Mouse (Mus musculus) CH12.LX (cell line): ENCODE measurements around the gene Ankrd66. TPM values are rescaled to one million over a fixed set of nuclear protein-coding genes. Genes with fewer than 3 reads are reported as not detected.

Experiments
- DNase-seq: peaks from one replicate; pipeline ENCODE4 v3.0.0-alpha.2; 2013; ENCODE audit errors: extremely low read depth
- H3K27ac ChIP-seq: 2 replicates; pipeline ENCODE4 v1.5.1; 2012; ENCODE audit warnings: low read depth, mild to moderate bottlenecking, control low read depth, moderate library complexity; ENCODE audit not compliant: insufficient read depth
- H3K27me3 ChIP-seq: replicated peaks from 2 replicates; pipeline ENCODE3; 2012; ENCODE audit warnings: inconsistent platforms
- H3K36me3 ChIP-seq, 2 experiments: replicated peaks in 1 of 2; 2 replicates each; pipeline versions ENCODE3 to v1.6.1; 2012; ENCODE audit warnings: inconsistent platforms in 1 of 2, low read length in 1 of 2, mild to moderate bottlenecking in 1 of 2, mixed read lengths in 1 of 2, moderate library complexity in 1 of 2; ENCODE audit not compliant: control insufficient read depth in 1 of 2, insufficient read depth in 1 of 2
- H3K4me1 ChIP-seq, 2 experiments: 2 replicates each; pipeline ENCODE4 v1.6.1; 2012; ENCODE audit warnings: inconsistent platforms in 1 of 2, moderate library complexity in 1 of 2; ENCODE audit not compliant: insufficient read depth in 2 of 2, control insufficient read depth in 1 of 2
- H3K4me2 ChIP-seq: 2 replicates; pipeline ENCODE4 v1.6.1; 2012; ENCODE audit warnings: low read depth, mild to moderate bottlenecking, control low read depth; ENCODE audit not compliant: poor library complexity, insufficient read depth, severe bottlenecking
- H3K4me3 ChIP-seq, 3 experiments: fragments of 150-350 bp in 1 of 3; sonication (generic) in 1 of 3; replicated peaks in 1 of 3; 2 replicates each; pipeline versions ENCODE3 to v1.5.1; 2011 to 2012; ENCODE audit warnings: low read depth in 2 of 3, low read length in 2 of 3, mild to moderate bottlenecking in 2 of 3, moderate library complexity in 2 of 3, control low read depth in 1 of 3, improper control_type of control experiment in 1 of 3, inconsistent platforms in 1 of 3, mixed read lengths in 1 of 3; ENCODE audit not compliant: poor library complexity in 1 of 3
- H3K79me2 ChIP-seq: replicated peaks from 2 replicates; pipeline ENCODE4 v1.6.1; 2012; ENCODE audit warnings: mild to moderate bottlenecking, moderate library complexity; ENCODE audit not compliant: control insufficient read depth, poor library complexity, insufficient read depth, severe bottlenecking; ENCODE audit errors: extremely low read depth
- H3K9ac ChIP-seq: 2 replicates; pipeline ENCODE4 v1.6.1; 2012; ENCODE audit warnings: low read depth, mild to moderate bottlenecking, control low read depth, moderate library complexity; ENCODE audit not compliant: insufficient read depth
- H3K9me3 ChIP-seq: replicated peaks from 2 replicates; pipeline ENCODE3; 2012; ENCODE audit warnings: low read length, inconsistent platforms, mixed read lengths
- BHLHE40 ChIP-seq: IDR thresholded peaks from 2 replicates; pipeline ENCODE4 v1.6.1; 2011; ENCODE audit warnings: mild to moderate bottlenecking, low read depth, low read length, improper control_type of control experiment
- CHD1 ChIP-seq: IDR thresholded peaks from 2 replicates; pipeline ENCODE4 v1.6.1; 2012; ENCODE audit warnings: low read depth, low read length, improper control_type of control experiment, inconsistent platforms
- ELF1 ChIP-seq: IDR thresholded peaks from 2 replicates; pipeline ENCODE4 v1.6.1; 2014; ENCODE audit warnings: low read depth, mild to moderate bottlenecking, inconsistent platforms, low read length, improper control_type of control experiment
- EP300 ChIP-seq: IDR thresholded peaks from 2 replicates; pipeline ENCODE4 v1.6.1; 2011; ENCODE audit warnings: low read length, improper control_type of control experiment
- GABPA ChIP-seq: IDR thresholded peaks from 2 replicates; pipeline ENCODE4 v1.6.1; 2012; ENCODE audit warnings: low read depth, low read length, improper control_type of control experiment, inconsistent platforms; ENCODE audit not compliant: insufficient replicate concordance
- HCFC1 ChIP-seq: IDR thresholded peaks from 2 replicates; pipeline ENCODE4 v1.6.1; 2012; ENCODE audit warnings: low read depth, mild to moderate bottlenecking, inconsistent platforms, low read length, improper control_type of control experiment
- JUN ChIP-seq: IDR thresholded peaks from 2 replicates; pipeline ENCODE4 v1.6.1; 2011; ENCODE audit warnings: low read depth, mild to moderate bottlenecking, low read length, improper control_type of control experiment, moderate library complexity; ENCODE audit not compliant: insufficient read depth
- KAT2A ChIP-seq: IDR thresholded peaks from 2 replicates; pipeline ENCODE4 v1.6.1; 2012; ENCODE audit warnings: low read length, improper control_type of control experiment, inconsistent platforms; ENCODE audit not compliant: insufficient replicate concordance
- MAX ChIP-seq: IDR thresholded peaks from 2 replicates; pipeline ENCODE4 v1.6.1; 2011; ENCODE audit warnings: low read length, improper control_type of control experiment
- MAZ ChIP-seq: IDR thresholded peaks from 2 replicates; pipeline ENCODE4 v1.6.1; 2012; ENCODE audit warnings: low read depth, mild to moderate bottlenecking, inconsistent platforms, low read length, improper control_type of control experiment, moderate library complexity
- MEF2A ChIP-seq: IDR thresholded peaks from 2 replicates; pipeline ENCODE4 v1.6.1; 2014; ENCODE audit warnings: low read depth, mild to moderate bottlenecking, inconsistent platforms, low read length, improper control_type of control experiment, borderline replicate concordance
- MXI1 ChIP-seq: IDR thresholded peaks from 2 replicates; pipeline ENCODE4 v1.6.1; 2011; ENCODE audit warnings: mild to moderate bottlenecking, low read depth, low read length, improper control_type of control experiment
- MYC ChIP-seq: IDR thresholded peaks from 2 replicates; pipeline ENCODE4 v1.6.1; 2011; ENCODE audit warnings: low read depth, mild to moderate bottlenecking, improper control_type of control experiment, low read length
- NELFE ChIP-seq: IDR thresholded peaks from 2 replicates; pipeline ENCODE4 v1.6.1; 2011; ENCODE audit warnings: low read depth, low read length, improper control_type of control experiment
- NRF1 ChIP-seq: IDR thresholded peaks from 2 replicates; pipeline ENCODE4 v1.6.1; 2014; ENCODE audit warnings: low read depth, mild to moderate bottlenecking, inconsistent platforms, low read length, improper control_type of control experiment, moderate library complexity
- POLR2A ChIP-seq: IDR thresholded peaks from 2 replicates; pipeline ENCODE4 v1.6.1; 2011; ENCODE audit warnings: low read depth, mild to moderate bottlenecking, improper control_type of control experiment, low read length
- POLR2AphosphoS2 ChIP-seq: IDR thresholded peaks from 2 replicates; pipeline ENCODE4 v1.6.1; 2011; ENCODE audit warnings: low read depth, low read length, improper control_type of control experiment
- RAD21 ChIP-seq: IDR thresholded peaks from 2 replicates; pipeline ENCODE4 v1.6.1; 2011; ENCODE audit warnings: low read depth, mild to moderate bottlenecking, low read length, improper control_type of control experiment, moderate library complexity
- RCOR1 ChIP-seq: conservative IDR thresholded peaks from 2 replicates; pipeline ENCODE4 v1.6.1; 2012; ENCODE audit warnings: low read depth, mild to moderate bottlenecking, inconsistent platforms, low read length, improper control_type of control experiment
- SIN3A ChIP-seq: IDR thresholded peaks from 2 replicates; pipeline ENCODE4 v1.6.1; 2012; ENCODE audit warnings: low read length, improper control_type of control experiment, inconsistent platforms
- SMC3 ChIP-seq: IDR thresholded peaks from 2 replicates; pipeline ENCODE4 v1.6.1; 2011; ENCODE audit warnings: low read depth, low read length, improper control_type of control experiment
- TBP ChIP-seq: conservative IDR thresholded peaks from 2 replicates; pipeline ENCODE4 v1.6.1; 2011; ENCODE audit warnings: low read depth, low read length, improper control_type of control experiment
- TCF12 ChIP-seq: IDR thresholded peaks from 2 replicates; pipeline ENCODE4 v1.6.1; 2014; ENCODE audit warnings: low read depth, mild to moderate bottlenecking, inconsistent platforms, low read length, improper control_type of control experiment
- USF1 ChIP-seq: IDR thresholded peaks from 2 replicates; pipeline ENCODE4 v1.6.1; 2014; ENCODE audit warnings: low read depth, mild to moderate bottlenecking, inconsistent platforms, low read length, improper control_type of control experiment
- USF2 ChIP-seq: conservative IDR thresholded peaks from 2 replicates; pipeline ENCODE4 v1.6.1; 2011; ENCODE audit warnings: low read depth, low read length, improper control_type of control experiment
- ZC3H11A ChIP-seq: IDR thresholded peaks from 2 replicates; pipeline ENCODE4 v1.6.1; 2012; ENCODE audit warnings: low read depth, mild to moderate bottlenecking, inconsistent platforms, low read length, improper control_type of control experiment
- ZKSCAN1 ChIP-seq: IDR thresholded peaks from 2 replicates; pipeline ENCODE4 v1.6.1; 2012; ENCODE audit warnings: low read depth, inconsistent platforms, low read length, improper control_type of control experiment, borderline replicate concordance
- ZMIZ1 ChIP-seq: IDR thresholded peaks from 2 replicates; pipeline ENCODE4 v1.6.1; 2012; ENCODE audit warnings: low read depth, mild to moderate bottlenecking, inconsistent platforms, low read length, improper control_type of control experiment
- ZNF384 ChIP-seq: IDR thresholded peaks from 2 replicates; pipeline ENCODE4 v1.6.1; 2012; ENCODE audit warnings: low read depth, low read length, improper control_type of control experiment, inconsistent platforms
- dilution Hi-C: fragments of 300-500 bp; cut with MboI; formaldehyde crosslinking; loops from 2 replicates; pipeline ENCODE4 v1.14.3; 2020; ENCODE audit warnings: low sequenced_read_pairs; ENCODE audit not compliant: extremely low pct_unique_long_range_greater_than_20kb, extremely low pct_ligation_motif_present
- in situ Hi-C: fragments of 300-500 bp; cut with MboI; formaldehyde crosslinking; loops from 3 replicates; pipeline ENCODE4 v1.14.3; 2019; ENCODE audit warnings: low sequenced_read_pairs, low pct_ligation_motif_present, low pct_unique_long_range_greater_than_20kb, mixed read lengths
- polyA plus RNA-seq: library from polyadenylated mRNA; unstranded; fragments of >175 nt; gene quantifications from 2 replicates; pipeline ENCODE4 v1.2.1, GENCODE M21; 2012; ENCODE audit warnings: low read depth; ENCODE audit not compliant: insufficient read length
- total RNA-seq, 2 experiments: library from RNA; depleted of rRNA; stranded (reverse); fragments of 300-350 nt in 1 of 2; fragments of >200 nt in 1 of 2; gene quantifications; 2 replicates each; pipeline ENCODE4 v1.2.3; 2012 to 2014

Ankrd66 gene
- total and polyA plus RNA-seq, 3 experiments: not detected

DNA sequence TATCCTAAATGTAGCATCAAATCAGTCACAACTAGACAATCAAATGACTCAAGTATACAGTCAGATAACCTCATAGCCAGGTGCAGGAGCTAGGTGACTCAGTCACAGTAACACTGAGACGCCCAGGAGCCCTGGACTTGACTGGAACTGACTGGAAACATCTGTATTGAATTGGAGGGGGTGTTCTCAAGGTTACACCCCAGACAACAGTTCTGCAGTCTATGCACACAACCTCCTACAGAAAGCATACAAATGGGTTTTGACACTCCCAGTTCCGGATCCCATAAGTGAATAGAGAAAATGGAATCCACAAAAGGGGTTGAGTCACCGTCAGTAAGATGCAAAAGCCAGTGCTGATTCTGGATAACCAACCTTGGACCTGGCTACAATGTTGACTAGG lies 15.2 kb upstream of the Ankrd66 start:
- Histone ChIP-seq H3K4me2 (no peak overlapping the region), H3K27ac (no peak overlapping the region), H3K4me3 (no peak overlapping the region), H3K9me3 (peaks cover 27% of the 10 kb centered on the region), H3K27me3 (no peaks in the 10 kb centered on the region), H3K4me1 (peaks cover 0 to 12% of the 10 kb centered on the region in 2 experiments; a peak in 2 of 4 replicates), H3K36me3 (no peaks in the 10 kb centered on the region)
- in situ Hi-C loops: no loop called here
- no peak for DNase-seq
- TF ChIP-seq TCF12 (no peak), RAD21 (no peak), SMC3 (no peak), BHLHE40 (no peak), ZNF384 (no peak), TBP (no peak)
- TF ChIP-seq, all 38 proteins: peak for 0
- H3K79me2 ChIP-seq: no peaks in the 10 kb centered on the region
- no peak overlapping the region for H3K9ac ChIP-seq
- dilution Hi-C loops: no loop called here

DNA sequence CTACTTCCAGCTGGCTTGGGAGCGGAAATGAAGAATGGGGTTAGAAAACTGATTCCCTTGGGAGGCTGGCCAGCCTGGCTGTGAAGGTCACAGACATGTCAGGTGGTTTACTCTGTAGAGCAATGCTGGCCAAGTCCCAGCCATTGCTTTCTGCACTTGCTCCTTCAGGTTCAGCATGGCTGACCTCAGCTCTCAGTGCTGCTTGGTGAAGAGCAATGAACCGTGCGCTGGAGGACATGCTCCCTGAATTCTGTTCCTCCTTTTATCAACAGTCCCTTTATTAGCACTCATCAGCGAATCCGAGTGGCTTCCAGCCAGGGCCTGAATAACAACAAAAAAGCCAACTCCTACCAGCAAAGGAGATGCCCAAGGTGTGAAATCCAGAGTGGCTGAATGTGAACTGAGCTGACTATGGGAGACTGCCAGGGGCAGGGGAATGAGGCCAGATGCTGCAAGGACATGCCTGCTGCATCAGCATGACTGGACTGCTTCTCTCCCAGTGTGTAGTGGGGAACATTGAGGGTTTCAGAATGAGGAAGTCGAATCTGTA lies 14.2 kb upstream of the Ankrd66 start:
- DNase-seq: peak; percentile 8
- no peak overlapping the region for H3K27ac ChIP-seq

DNA sequence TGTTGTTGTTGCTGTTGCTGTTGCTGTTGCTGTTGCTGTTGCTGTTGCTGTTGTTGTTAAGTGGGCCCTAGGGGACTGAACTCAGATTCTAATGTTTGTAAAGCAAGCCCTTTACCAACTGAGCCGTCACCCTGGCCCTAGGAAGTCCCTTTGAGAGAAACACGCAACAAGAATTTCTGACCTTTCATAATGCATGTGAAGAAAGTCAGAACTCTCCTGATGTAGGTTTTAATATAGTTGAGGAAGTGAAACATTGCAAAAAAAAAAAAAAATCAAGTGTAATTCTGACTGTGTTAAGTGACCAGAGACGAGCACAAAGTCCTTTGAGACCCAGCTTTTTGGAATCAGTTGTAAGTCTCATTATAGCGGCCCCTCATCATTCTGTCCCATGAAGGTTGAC lies 13.7 kb upstream of the Ankrd66 start:
- H3K4me3 ChIP-seq: no peak overlapping the region
- no peaks in the 10 kb centered on the region for H3K36me3 ChIP-seq
- H3K9me3 ChIP-seq: peaks cover 31% of the 10 kb centered on the region
- in situ Hi-C loops (no loop called here), dilution Hi-C loops (no loop called here)
- H3K4me2 ChIP-seq: no peak overlapping the region
- H3K27me3 ChIP-seq: no peaks in the 10 kb centered on the region
- DNase-seq: peak; percentile 6
- H3K9ac ChIP-seq: no peak overlapping the region
- TF ChIP-seq SMC3: no peak
- no peak for TF ChIP-seq BHLHE40
- TF ChIP-seq NELFE: no peak
- no peak for TF ChIP-seq ZMIZ1
- no peak for TF ChIP-seq NRF1
- no peak for TF ChIP-seq JUN
- TF ChIP-seq CHD1: no peak
- no peak for TF ChIP-seq POLR2AphosphoS2
- TF ChIP-seq ELF1: no peak
- no peak for TF ChIP-seq ZNF384
- TF ChIP-seq KAT2A: no peak
- TF ChIP-seq EP300: no peak
- no peak for TF ChIP-seq RCOR1
- no peak for TF ChIP-seq MAZ
- H3K27ac ChIP-seq: no peak overlapping the region
- H3K79me2 ChIP-seq: no peaks in the 10 kb centered on the region
- peaks cover 0 to 12% of the 10 kb centered on the region in 2 experiments; a peak in 2 of 4 replicates for H3K4me1 ChIP-seq

More for the DNA sequence above, 14.2 kb upstream of the Ankrd66 start:
- no peak for TF ChIP-seq GABPA
- no peak for TF ChIP-seq MYC
- TF ChIP-seq KAT2A: no peak
- TF ChIP-seq TCF12: no peak
- TF ChIP-seq POLR2A: no peak
- TF ChIP-seq MEF2A: no peak
- TF ChIP-seq ZC3H11A: no peak
- no peak for TF ChIP-seq MAX
- no peak for TF ChIP-seq NRF1
- no peak for TF ChIP-seq SIN3A
- TF ChIP-seq CHD1: no peak
- no peak for TF ChIP-seq ZMIZ1
- no peak for TF ChIP-seq USF2
- no peak for TF ChIP-seq USF1
- TF ChIP-seq MXI1: no peak
- TF ChIP-seq RCOR1: no peak
- no peak for TF ChIP-seq ZKSCAN1
- no peak for TF ChIP-seq HCFC1
- no peak for TF ChIP-seq POLR2AphosphoS2
- no peak for TF ChIP-seq SMC3
- Histone ChIP-seq H3K79me2 (no peaks in the 10 kb centered on the region), H3K4me3 (no peak overlapping the region), H3K9me3 (peaks cover 35% of the 10 kb centered on the region), H3K9ac (no peak overlapping the region), H3K4me1 (peaks cover 0 to 12% of the 10 kb centered on the region in 2 experiments; a peak in 2 of 4 replicates), H3K36me3 (no peaks in the 10 kb centered on the region), H3K27me3 (no peaks in the 10 kb centered on the region), H3K4me2 (no peak overlapping the region)
- in situ Hi-C loops (no loop called here), dilution Hi-C loops (no loop called here)
